Mouse (Mus musculus): ENCODE results near the gene 1700012P22Rik.

Gene 1700012P22Rik

DNA sequence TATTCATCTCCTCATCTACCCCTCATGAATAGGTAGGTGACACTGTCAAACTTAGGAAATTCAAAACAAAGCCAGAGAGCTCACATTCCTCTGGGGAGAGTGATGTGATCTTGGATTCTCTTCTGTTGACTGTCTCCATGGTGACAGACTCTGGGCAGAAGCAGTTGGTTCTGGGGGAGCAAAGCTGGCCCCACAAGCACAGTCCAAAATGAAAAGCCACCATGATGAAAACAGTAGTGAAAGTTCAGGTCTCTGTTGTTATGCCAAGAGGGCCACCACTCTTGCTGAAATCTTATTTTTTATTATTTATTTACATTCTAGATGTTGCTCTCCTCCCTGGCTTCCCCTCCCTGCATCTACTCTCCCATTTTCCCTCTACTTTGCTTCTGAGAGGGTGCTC is at the start of gene 1700012P22Rik:
Gene 1700012P22Rik (minus strand): TSS at position 101 of the 400 bp plus-strand sequence.
- no peak for DNase-seq (ENCODE audit: low read depth, low spot score)

DNA sequence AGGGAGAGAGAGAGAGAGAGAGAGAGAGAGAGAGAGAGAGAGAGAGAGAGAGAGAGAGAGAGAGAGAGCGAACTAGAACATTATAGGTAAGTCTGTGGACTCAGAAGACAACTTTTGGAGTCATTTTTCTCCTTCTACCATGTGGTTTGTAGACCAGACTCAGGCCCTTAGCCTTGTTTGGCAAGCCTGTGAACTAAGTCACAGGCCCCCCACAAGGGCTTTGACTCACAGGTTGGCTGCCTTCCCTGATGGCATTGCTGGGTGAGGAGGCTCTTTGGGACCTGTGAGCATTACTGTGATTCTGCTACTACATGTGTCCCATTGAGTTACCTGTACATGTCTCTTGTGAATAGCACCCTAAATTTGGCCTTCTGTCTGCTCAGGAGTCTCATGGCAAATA is 29.5 kb upstream of the 1700012P22Rik start:
- DNase-seq (ENCODE audit: low read depth, low spot score), result no peak

DNA sequence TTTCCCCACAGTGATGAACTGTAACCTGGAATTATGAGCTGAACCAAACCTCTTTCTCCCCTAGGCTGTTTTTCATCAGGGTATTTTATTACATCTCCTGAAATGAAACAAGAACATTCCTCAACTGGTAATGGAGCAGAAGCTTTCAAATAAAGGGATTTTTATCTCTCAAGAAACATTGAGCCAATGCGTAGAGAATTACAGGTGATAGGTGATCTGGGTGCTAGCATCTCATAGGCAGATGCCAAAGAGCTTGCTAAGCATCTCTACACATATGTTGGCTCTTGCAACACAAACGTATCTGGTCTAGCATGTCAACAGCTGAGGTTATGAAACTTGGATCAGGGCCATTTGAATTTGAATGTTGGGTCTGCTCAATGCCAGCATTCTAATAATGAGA is 26.6 kb upstream of the 1700012P22Rik start:
- DNase-seq (ENCODE audit: low read depth, low spot score), result no peak

DNA sequence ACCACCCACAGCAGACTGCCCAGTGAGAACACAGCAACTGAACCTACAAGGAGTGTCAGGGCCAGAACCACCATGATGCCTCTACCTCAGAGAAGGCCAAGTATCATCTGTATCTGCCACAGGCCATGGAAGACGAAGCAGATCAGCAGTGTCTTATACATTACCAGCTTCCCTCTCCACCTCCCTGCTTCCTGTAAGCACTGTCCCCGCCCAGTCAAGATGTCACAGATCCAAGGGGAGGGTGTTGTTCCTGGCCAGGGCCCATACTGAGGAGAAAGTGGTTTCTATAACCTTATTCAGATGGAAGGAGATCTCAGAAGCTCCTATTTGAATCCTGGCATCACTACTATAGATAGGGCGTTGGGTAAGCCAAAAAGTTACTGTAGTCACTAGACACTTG is 25.1 kb upstream of the 1700012P22Rik start, which contains the start of gene Aadacl3:
Gene Aadacl3 (minus strand): TSS at position 101 of the 400 bp plus-strand sequence.
- no peak for DNase-seq (ENCODE audit: low read depth, low spot score)

DNA sequence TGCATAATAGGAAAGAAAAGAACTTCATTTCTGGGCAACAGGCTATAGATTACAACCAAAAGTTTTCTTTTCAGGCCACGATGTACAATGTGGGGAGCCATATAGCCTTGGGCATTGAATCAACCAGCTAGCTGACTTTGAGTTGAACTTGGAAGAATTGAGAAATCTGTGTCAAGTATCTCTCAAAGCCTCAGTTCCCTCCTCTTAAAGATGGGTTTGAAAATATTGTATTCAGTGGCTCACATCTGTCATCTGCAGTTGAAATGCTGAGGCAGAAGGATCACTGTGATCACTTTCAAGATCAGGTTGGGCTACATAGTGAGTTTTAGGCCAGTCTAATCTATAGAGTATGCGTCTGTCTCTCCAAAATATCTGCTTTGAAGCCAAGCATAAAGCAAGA is 14.6 kb upstream of the 1700012P22Rik start, which contains the start of gene Gm9944:
Gene Gm9944 (minus strand): TSS at position 101 of the 400 bp plus-strand sequence.
- no peak for DNase-seq (ENCODE audit: low read depth, low spot score)

DNA sequence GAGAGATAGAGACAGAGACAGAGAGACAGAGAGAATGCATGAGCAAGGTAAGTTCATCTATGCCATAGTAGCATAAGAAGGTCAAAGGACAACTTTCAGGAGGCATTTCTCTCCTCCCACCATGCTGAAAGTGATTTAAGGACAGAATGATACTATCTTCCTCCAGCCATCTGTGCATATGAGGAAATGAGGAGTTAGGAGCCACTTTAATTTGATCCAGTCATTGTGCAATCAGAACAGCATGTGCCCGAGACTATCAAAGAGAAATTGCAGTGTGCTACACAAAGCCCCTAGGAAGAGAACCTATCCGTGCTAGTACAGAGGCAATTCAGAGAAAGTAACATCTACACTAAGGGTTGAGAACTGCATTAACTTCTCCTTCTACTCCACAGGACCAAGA is 10.0 kb upstream of the 1700012P22Rik start:
- DNase-seq (ENCODE audit: low read depth, low spot score), result no peak

DNA sequence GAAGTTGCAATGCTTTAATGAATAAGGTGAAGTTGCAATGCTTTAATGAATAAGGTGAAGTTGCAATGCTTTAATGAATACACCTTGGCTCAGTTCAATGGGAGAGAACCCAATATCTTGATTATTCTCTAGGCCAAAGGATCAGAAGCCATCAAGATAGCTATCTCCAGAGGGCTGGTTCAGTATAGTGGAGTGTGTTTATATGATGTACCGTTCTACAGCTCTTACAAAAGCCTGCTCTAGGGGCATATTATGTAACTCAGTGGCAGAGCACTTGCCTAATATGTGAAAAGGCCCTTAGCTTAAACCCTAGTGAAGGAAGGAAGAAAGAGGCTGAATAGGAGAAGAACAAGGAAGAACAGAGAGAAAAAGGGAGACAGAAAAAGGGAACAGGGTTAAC is 3.0 kb upstream of the 1700012P22Rik start:
- DNase-seq (ENCODE audit: low read depth, low spot score), result no peak

DNA sequence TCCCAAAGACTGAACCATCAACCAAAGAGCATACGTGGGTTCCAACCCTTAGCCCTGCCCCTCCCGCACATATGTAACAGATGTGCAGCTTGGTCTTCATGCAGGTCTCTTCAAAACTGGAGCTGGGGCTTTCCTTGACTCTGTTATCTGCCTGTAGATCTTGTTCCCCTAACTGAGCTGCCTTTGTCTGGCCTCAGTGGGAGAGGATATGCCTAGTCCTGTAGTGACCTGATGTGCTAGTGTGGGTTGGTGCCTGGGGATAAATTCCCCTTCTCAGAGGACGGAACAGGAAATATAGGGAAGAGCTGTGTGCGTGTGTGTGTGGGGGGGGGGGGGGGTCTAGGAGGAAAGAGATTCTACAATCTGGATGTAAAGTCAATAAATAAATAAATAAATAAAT is 2.5 kb upstream of the 1700012P22Rik start:
- no peak for DNase-seq (ENCODE audit: low read depth, low spot score)

DNA sequence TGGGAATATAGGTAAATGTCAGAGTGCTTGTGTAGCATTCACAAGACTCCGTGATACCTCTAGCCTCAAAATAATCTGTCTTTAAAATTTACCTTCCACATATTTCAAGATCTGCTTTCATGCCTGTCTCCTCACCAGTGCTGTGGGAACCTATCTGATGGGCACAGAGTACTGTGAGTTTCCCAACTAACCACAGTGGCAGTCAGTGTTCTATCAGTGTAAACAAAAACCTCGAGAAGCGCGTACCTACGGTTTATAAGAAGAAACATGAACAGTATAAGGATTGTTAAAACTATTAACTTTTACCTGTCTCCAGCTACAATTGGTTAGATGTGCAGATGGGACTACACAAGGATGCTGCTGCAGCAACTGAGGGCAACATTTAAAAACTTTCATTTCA is 5.4 kb downstream of the 1700012P22Rik start:
- no peak for DNase-seq (ENCODE audit: low read depth, low spot score)

DNA sequence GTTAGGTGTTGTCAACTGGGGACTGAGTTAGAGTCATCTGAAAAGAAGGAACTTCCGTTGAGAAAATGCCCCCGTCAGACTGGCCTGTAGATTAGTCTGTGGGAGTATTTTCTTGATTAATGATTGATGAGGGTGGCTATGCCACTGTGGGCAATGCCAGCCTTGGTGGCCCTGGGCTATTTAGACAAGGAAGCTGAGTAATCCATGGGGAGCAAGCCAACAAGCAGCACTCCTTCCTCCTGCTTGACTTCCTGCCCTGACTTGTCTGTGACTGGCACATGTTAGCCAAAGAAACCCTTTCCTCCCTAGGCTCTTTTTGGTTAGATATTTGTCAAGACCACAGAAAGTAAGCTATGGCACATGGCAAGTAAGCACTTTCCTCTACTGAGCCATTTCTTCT is 7.8 kb downstream of the 1700012P22Rik start:
- DNase-seq (ENCODE audit: low read depth, low spot score), result no peak

DNA sequence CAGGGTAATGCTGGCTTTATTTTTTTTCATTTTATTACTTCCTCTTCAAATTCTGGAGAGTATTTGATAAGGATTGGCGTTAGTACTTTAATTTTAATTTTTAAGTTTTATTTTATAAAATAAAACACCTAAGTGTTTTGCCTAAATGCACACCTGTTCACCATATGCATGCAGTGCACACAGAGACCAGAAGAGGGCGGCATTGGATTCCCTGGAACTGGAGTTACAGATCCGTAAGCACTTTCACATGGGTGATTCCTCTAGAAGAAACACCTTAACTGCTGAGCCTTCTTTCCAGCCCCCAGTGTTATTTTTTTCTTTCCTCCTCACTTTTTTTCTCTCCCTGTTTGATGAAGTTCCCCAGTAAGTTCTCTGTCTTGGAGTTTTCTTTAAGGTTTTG is 9.7 kb downstream of the 1700012P22Rik start:
- no peak for DNase-seq (ENCODE audit: low read depth, low spot score)

DNA sequence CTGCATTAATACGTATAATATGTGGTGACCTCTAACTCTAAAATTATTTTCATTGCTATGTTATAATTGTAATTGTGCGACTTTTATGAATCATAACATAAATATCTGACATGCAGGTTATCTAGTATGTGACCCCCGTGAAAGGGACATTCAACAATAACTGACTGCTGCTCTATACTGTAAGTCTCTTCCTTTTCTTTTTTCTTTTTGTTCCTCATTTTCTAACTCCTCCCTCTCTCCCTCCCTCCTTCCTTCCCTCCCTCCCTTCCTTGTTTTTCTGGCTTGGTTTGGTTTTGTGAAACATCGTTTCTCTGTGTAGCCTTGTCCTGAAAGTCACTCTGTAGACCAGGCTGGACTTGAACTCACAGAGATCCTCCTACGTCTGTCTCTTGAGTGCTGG is 14.0 kb downstream of the 1700012P22Rik start:
- DNase-seq (ENCODE audit: low read depth, low spot score), result no peak

DNA sequence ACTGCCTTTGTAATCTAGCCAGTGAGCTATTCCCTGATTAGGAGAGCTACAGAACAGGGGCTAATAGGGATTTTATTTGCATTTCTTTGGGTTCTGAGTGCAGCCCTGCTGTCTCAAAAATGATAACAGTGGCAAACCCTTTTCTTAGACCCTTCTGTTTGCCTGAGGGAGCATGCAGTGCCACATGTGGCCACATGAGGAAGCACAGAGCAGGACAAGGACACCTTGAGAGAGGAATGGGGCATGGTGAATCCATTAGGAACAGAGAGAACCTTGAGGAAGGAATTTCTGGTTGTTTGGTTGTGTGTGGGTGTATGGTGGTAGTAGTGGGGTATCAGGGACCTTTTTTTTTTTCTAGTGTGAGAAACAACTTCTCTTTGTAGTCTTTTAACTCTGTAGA is 17.9 kb downstream of the 1700012P22Rik start:
- no peak for DNase-seq (ENCODE audit: low read depth, low spot score)

DNA sequence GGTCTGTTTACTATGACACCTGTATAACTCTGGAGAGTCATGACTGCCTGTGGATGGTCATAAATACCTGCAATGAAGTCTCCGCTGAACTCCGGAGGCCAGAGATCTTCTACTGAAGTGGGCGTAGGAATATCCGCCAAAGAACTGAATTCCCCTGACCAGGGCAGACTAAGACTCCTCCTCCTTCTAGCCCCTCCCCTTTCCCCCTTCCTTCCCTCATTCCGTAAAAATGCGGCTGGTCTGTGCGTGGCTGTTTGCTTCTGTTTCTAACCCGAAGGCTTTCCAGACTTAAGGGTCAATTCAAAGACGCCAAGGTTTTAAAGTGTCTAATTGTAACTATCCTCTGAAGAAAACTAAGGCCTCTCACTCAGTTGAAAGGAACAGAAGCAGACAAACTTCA is 30.3 kb downstream of the 1700012P22Rik start, which contains the start of gene Pramef12:
Gene Pramef12 (minus strand): TSS at position 175 of the 400 bp plus-strand sequence.
- no peak for DNase-seq (ENCODE audit: low read depth, low spot score)

DNA sequence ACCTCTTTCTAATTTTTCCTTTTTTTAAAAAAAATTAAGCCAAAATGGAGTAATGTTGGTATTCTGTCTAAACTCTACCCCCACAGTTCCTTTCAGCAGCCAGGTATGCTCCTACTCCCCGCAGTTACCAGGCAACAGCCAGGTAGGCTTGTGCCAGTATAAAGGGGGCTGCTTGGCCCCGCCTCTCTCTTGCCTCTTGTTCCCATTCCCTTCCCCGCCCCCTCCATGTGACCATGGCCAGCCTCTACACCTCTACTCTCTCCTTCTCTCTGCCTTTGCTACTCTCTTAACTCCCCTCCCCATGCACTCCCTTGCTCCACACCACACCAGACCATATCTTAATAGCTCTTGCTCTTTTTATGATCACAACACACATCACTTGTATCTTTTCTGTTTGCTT is 32.3 kb downstream of the 1700012P22Rik start:
- DNase-seq (ENCODE audit: low read depth, low spot score), result no peak

DNA sequence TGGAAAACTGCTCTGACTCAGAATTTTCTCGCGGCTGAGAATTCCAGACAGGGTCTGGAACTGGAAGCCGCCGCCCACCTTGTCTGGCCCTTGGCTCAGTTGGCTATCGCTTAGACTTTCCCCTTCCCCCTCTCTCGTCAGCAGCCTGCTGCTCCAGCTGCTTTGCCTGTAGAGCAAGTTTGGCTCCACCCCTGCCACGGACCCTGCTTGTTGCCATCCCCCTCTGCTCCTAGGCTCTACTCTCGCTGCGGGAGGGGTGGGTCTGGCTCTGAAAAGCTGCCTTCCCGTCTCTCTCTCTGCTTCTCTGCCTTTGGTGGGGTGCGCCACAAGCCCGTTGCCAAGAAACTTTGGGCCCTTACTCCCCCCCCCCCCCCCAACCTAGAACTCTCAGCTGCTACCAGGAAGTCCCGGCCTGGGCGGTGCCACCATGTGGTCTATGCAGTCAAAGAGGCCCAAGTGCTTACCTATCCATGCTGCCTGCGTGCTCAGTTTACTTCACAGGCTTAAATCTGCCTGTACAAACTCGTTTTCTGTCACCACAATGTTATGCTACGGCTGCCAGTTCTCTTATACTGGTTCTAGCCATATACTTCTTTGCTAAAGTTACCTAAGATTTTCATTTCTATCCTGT is 34.0 kb downstream of the 1700012P22Rik start:
- DNase-seq (ENCODE audit: low read depth, low spot score), result no peak

DNA sequence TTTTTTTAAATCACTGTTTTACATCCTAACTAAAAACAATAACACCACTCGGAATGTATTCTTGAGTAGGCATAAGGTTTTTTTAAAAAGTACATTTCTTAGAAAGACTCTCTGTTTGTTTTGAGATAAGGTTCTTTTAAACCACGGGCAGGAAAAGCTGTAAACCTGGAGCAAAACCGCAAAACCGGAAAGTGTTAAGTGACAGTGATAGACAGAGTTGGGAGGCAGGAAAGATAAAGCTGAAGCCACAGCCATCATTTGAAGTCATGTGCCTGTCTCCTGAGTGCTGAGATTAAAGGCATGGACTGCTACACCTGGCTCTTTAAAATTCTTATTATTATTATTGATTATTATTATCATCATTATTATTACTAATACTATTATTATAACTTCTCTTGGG is 35.9 kb downstream of the 1700012P22Rik start:
- DNase-seq (ENCODE audit: low read depth, low spot score), result no peak

DNA sequence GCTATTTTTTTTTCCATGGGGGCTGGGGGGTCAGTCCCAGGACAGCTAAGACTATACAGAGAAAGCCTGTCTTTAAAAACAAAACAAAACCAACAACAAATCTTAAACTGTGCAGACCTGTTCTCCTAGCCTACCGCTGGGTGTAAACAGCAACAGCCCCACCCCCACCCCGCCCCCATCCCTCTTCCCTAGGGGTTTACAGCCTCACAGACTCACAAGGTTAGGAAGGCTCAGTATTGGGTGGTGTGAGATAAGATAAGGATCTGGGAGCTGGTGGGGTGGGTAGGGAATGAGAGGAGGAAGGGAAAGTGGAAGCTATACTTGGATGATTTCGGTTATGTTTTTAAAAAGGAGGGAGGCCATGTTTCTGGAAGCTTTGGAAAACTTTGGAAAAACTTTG is 42.3 kb downstream of the 1700012P22Rik start:
- DNase-seq (ENCODE audit: low read depth, low spot score), result no peak

DNA sequence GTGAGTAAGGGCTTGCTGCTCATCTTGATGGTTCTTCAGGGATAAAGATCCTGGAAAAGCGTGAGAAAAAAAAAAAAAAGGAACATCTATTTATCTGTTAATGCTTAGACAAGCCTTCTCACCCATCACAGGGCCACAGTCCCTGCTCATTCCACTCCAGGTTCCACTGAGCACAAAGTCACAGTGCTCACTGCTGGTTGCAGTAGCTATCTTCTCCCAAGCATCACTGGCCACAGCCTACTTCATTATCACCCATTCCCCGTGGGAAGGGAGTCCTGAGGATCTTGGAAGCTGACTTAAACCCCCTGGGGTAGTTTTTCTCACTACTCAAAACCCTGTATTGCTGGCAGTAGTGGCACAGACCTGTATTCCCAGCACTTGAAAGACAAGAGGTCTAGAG is 60.7 kb downstream of the 1700012P22Rik start, which contains the start of gene Pramef20:
Gene Pramef20 (minus strand): TSS at position 23 of the 400 bp plus-strand sequence.
- no peak for DNase-seq (ENCODE audit: low read depth, low spot score)

Measured in retina, adult 2 months (tissue).